Mouse (Mus musculus) cerebellum, adult 2 months (tissue): ENCODE measurements around the gene Mob2. TPM values are rescaled to one million over a fixed set of nuclear protein-coding genes. Genes with fewer than 3 reads are reported as not detected.
A peak's percentile ranks its signal among the peaks of the same experiment; 100 is the strongest.

Experiments used
- DNase-seq, 2 experiments: peaks; one replicate each; pipeline ENCODE4 v3.0.0; 2021
- H3K27ac ChIP-seq: fragments of 200-500 bp; 2 replicates; pipeline ENCODE4 v1.5.1; 2012; ENCODE audit warnings: low read length, control low read depth, inconsistent platforms; ENCODE audit not compliant: insufficient read depth
- H3K27me3 ChIP-seq: fragments of 200-500 bp; 2 replicates; pipeline ENCODE4 v1.6.1; 2012; ENCODE audit warnings: inconsistent platforms, mild to moderate bottlenecking, low read length, moderate library complexity; ENCODE audit not compliant: control insufficient read depth, insufficient read depth
- H3K4me1 ChIP-seq: fragments of 200-500 bp; 2 replicates; pipeline ENCODE4 v1.6.1; 2011; ENCODE audit warnings: low read length; ENCODE audit not compliant: control insufficient read depth, insufficient read depth
- H3K4me3 ChIP-seq: fragments of 200-500 bp; replicated peaks from 2 replicates; pipeline ENCODE3; 2011; ENCODE audit warnings: mild to moderate bottlenecking, low read depth, low read length, control low read depth; ENCODE audit not compliant: insufficient read depth
- CTCF ChIP-seq: fragments of 200-500 bp; IDR thresholded peaks from 2 replicates; pipeline ENCODE4 v1.5.1; 2011; ENCODE audit warnings: low read depth, mild to moderate bottlenecking, control low read depth, low read length, moderate library complexity, borderline replicate concordance; ENCODE audit not compliant: insufficient read depth
- POLR2A ChIP-seq: fragments of 200-500 bp; IDR thresholded peaks from 2 replicates; pipeline ENCODE4 v1.6.1; 2011; ENCODE audit warnings: low read length, control low read depth, borderline replicate concordance; ENCODE audit not compliant: insufficient read depth
- WGBS: fragments of 180-500 bp; shearing (Covaris S2); methylation state at CpG from one replicate; pipeline ENCODE4 v1.1.7; 2018; 5-methylcytosine and 5-hydroxymethylcytosine counted together
- polyA plus RNA-seq: library from polyadenylated mRNA; depleted of rRNA; stranded (reverse); fragments of >200 nt; gene quantifications from 2 replicates; pipeline ENCODE4 v1.2.3, GENCODE M21; 2012

Mob2 gene
- polyA plus RNA-seq, 1 experiment: 73.4 TPM

GRCm38 (mm10) chr7:142092991-142093390, 32.1 kb upstream of the Mob2 start:
- no peaks in the 10 kb centered on the region for H3K27me3 ChIP-seq
- WGBS: 12% methylated on average over 1 of the region's 1 CpGs
- DNase-seq: peak; percentile 28 to 38
- peak overlapping the region; percentile 89 for H3K4me3 ChIP-seq
- H3K4me1 ChIP-seq: peaks cover 46% of the 10 kb centered on the region
- H3K27ac ChIP-seq: no peak overlapping the region; the same call in 1 of the 2 replicates
- no peak for TF ChIP-seq CTCF
- no peak for TF ChIP-seq POLR2A

GRCm38 (mm10) chr7:142091848-142092247, 31.0 kb upstream of the Mob2 start:
- DNase-seq: peak in 1 of 2 experiments; percentile 37
- peaks cover 43% of the 10 kb centered on the region for H3K4me1 ChIP-seq
- peak overlapping the region; percentile 89 for H3K4me3 ChIP-seq
- no peaks in the 10 kb centered on the region for H3K27me3 ChIP-seq
- 3% methylated on average over 4 of the region's 4 CpGs for WGBS
- no peak overlapping the region for H3K27ac ChIP-seq
- no peak for TF ChIP-seq POLR2A
- TF ChIP-seq CTCF: no peak

- Histone ChIP-seq H3K27ac (peak overlapping the region; percentile 36), H3K27me3 (no peaks in the 10 kb centered on the region), H3K4me3 (no peak overlapping the region), H3K4me1 (peaks cover 54% of the 10 kb centered on the region)
- DNase-seq: peak; percentile 47 to 55
- 10% methylated on average over 17 of the region's 17 CpGs for WGBS
- TF ChIP-seq CTCF: no peak
- TF ChIP-seq POLR2A: no peak
Observed at GRCm38 (mm10) chr7:142089648-142090447, 29.0 kb upstream of the Mob2 start.

- H3K27me3 ChIP-seq: no peaks in the 10 kb centered on the region
- peak; percentile 54 to 64 for DNase-seq
- WGBS: 9% methylated on average over 5 of the region's 5 CpGs
- 0 out of 2 replicates have a peak overlapping the region, but pooled peaks have one; percentile 36 for H3K27ac ChIP-seq
- TF ChIP-seq CTCF (no peak), POLR2A (no peak)
- peaks cover 63% of the 10 kb centered on the region for H3K4me1 ChIP-seq
- no peak overlapping the region for H3K4me3 ChIP-seq
Observed at GRCm38 (mm10) chr7:142088886-142089285, 28.0 kb upstream of the Mob2 start.

GRCm38 (mm10) chr7:142087069-142087652, 26.3 kb upstream of the Mob2 start:
- DNase-seq: no peak
- Histone ChIP-seq H3K27ac (no peak overlapping the region), H3K27me3 (no peaks in the 10 kb centered on the region), H3K4me3 (no peak overlapping the region), H3K4me1 (peaks cover 72% of the 10 kb centered on the region)
- TF ChIP-seq POLR2A (no peak), CTCF (no peak)
- 56% methylated on average over 1 of the region's 1 CpGs for WGBS

GRCm38 (mm10) chr7:142086159-142086905, 25.5 kb upstream of the Mob2 start:
- Histone ChIP-seq H3K4me1 (peaks cover 72% of the 10 kb centered on the region), H3K4me3 (no peak overlapping the region), H3K27me3 (no peaks in the 10 kb centered on the region), H3K27ac (no peak overlapping the region)
- 80% methylated on average over 4 of the region's 4 CpGs for WGBS
- TF ChIP-seq CTCF (no peak), POLR2A (no peak)
- no peak for DNase-seq

- no peak for TF ChIP-seq POLR2A
- no peak for TF ChIP-seq CTCF
- peak; percentile 92 for DNase-seq
Observed at GRCm38 (mm10) chr7:142084820-142085219, 24.0 kb upstream of the Mob2 start.

More at GRCm38 (mm10) chr7:142084820-142085219, 24.0 kb upstream of the Mob2 start:
- 3% methylated on average over 3 of the region's 3 CpGs for WGBS
- Histone ChIP-seq H3K4me1 (peaks cover 65% of the 10 kb centered on the region), H3K27me3 (no peaks in the 10 kb centered on the region), H3K27ac (peak overlapping the region; percentile 70), H3K4me3 (no peak overlapping the region)
